Mouse (Mus musculus) forebrain, embryonic 14.5 days (tissue): ENCODE measurements around the gene Loxl4. TPM values are rescaled to one million over a fixed set of nuclear protein-coding genes. Genes with fewer than 3 reads are reported as not detected.

Experiments used
- ATAC-seq: fragments of 200-750 bp; cut with Nextera tagmentation; 2 replicates; pipeline ENCODE4 v1.8.0; 2017; ENCODE audit warnings: mild to moderate bottlenecking, moderate library complexity
- DNase-seq: peaks from one replicate; pipeline ENCODE4 v3.0.0-alpha.2; 2015; ENCODE audit warnings: low spot score
- H3K27ac ChIP-seq: fragments of 300-500 bp; sonication (generic); 2 replicates; pipeline ENCODE4 v1.5.1; 2014; ENCODE audit warnings: low read depth, mild to moderate bottlenecking, control low read depth, low read length, moderate library complexity
- H3K27me3 ChIP-seq: fragments of 300-500 bp; sonication (generic); replicated peaks from 2 replicates; pipeline ENCODE4 v1.6.1; 2014; ENCODE audit warnings: low read length, control low read depth, mixed read lengths; ENCODE audit not compliant: control insufficient read depth, insufficient read depth
- H3K36me3 ChIP-seq: fragments of 300-500 bp; sonication (generic); 2 replicates; pipeline ENCODE4 v1.6.1; 2014; ENCODE audit warnings: low read length, control low read depth; ENCODE audit not compliant: control insufficient read depth, insufficient read depth
- H3K4me1 ChIP-seq: fragments of 300-500 bp; sonication (generic); 2 replicates; pipeline ENCODE4 v1.6.1; 2014; ENCODE audit warnings: antibody characterized with exemption, low read length, control low read depth; ENCODE audit not compliant: control insufficient read depth, insufficient read depth
- H3K4me2 ChIP-seq: fragments of 300-500 bp; sonication (generic); 2 replicates; pipeline ENCODE4 v1.6.1; 2014; ENCODE audit warnings: mild to moderate bottlenecking, control low read depth, low read length
- H3K4me3 ChIP-seq: fragments of 300-500 bp; sonication (generic); 2 replicates; pipeline ENCODE4 v1.5.1; 2014; ENCODE audit warnings: low read depth, low read length, control low read depth
- H3K9ac ChIP-seq: fragments of 300-500 bp; sonication (generic); 2 replicates; pipeline ENCODE4 v1.6.1; 2014; ENCODE audit warnings: mild to moderate bottlenecking, low read length, control low read depth, moderate library complexity
- H3K9me3 ChIP-seq: fragments of 300-500 bp; sonication (generic); replicated peaks from 2 replicates; pipeline ENCODE4 v1.6.1; 2016; ENCODE audit warnings: low read length, control low read depth, mixed read lengths; ENCODE audit not compliant: control insufficient read depth
- WGBS: fragments of 180-500 bp; shearing (Covaris S2); extraction: QIAGEN DNeasy Blood & Tissue Kit; methylation state at CpG from one replicate; pipeline ENCODE4 v1.1.7; 2014; 5-methylcytosine and 5-hydroxymethylcytosine counted together
- polyA plus RNA-seq: library from polyadenylated mRNA; unstranded; fragments of >200 nt; fragmentation: Nextera tagmentation; extraction: Ambion mirVana; gene quantifications from 2 replicates; pipeline ENCODE4 v1.2.1, GENCODE M21; 2014

The Loxl4 gene
- polyA plus RNA-seq, 1 experiment from 2014 or later: 0.13 TPM

DNA sequence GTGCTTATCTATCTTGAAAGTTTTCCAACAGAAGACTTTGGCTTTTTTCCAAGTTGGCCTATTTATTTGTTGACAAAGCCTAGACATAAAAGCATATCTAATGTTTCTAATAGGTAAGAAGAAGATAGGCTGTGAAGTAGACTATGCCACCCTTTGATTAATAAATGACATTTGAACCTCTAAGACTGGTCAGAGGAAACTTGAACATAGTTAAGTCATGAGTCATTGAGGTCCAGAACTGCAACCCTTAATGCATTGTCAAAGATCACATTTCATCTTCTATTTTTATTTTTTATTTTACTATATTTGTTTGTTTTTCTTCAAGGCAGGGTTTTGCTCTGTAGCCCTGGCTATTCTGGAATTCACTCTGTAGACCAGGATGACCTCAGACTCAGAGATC, 45.6 kb downstream of the Loxl4 start:
- Histone ChIP-seq H3K4me1 (no peaks in the 10 kb centered on the region; the same call in 1 of the 2 replicates), H3K27ac (no peak overlapping the region), H3K9me3 (no peaks in the 10 kb centered on the region), H3K36me3 (0 out of 2 replicates have a peak, but pooled peaks cover 3% of the 10 kb centered on the region), H3K9ac (no peak overlapping the region), H3K27me3 (no peaks in the 10 kb centered on the region), H3K4me2 (no peak overlapping the region), H3K4me3 (no peak overlapping the region)
- ATAC-seq (no peak), DNase-seq (no peak)

GRCm38 (mm10) chr19:42566283-42567019, 46.2 kb downstream of the Loxl4 start:
- H3K4me1 ChIP-seq: no peaks in the 10 kb centered on the region; the same call in 1 of the 2 replicates
- H3K9ac ChIP-seq: no peak overlapping the region
- no peaks in the 10 kb centered on the region for H3K27me3 ChIP-seq
- DNase-seq (no peak), ATAC-seq (no peak)
- H3K27ac ChIP-seq: no peak overlapping the region
- 0 out of 2 replicates have a peak, but pooled peaks cover 3% of the 10 kb centered on the region for H3K36me3 ChIP-seq
- no peak overlapping the region for H3K4me2 ChIP-seq
- H3K4me3 ChIP-seq: no peak overlapping the region
- no peaks in the 10 kb centered on the region for H3K9me3 ChIP-seq
- WGBS: 94% methylated on average over 4 of the region's 4 CpGs

DNA sequence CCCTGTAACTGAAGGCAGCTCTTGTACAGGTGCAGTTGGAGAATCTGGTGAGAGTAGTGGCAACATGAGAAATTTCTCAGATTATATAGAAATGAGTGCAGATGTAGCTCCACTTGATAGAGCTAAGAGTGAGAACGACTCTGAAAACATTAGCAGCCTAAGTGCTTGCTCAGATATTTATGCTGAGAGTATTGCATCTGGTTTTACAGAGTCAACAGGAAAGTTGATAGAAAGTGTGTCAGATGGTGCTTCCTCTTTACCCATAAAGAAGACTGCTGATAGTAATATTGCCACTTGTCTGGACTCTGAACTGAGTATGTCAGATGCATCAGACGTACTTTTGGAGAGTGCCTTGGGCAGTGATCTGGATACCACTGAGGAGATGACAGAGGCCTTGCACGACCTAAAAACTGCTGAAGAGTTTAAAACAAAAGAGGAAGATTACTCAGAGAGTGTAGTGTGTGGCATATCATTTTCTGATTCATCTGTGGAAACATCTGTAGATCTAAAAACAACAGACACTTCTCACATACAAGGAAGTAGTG, 48.8 kb downstream of the Loxl4 start:
- Histone ChIP-seq H3K4me1 (no peaks in the 10 kb centered on the region), H3K9me3 (no peaks in the 10 kb centered on the region), H3K27ac (no peak overlapping the region), H3K9ac (no peak overlapping the region), H3K4me3 (no peak overlapping the region), H3K4me2 (no peak overlapping the region), H3K36me3 (0 out of 2 replicates have a peak, but pooled peaks cover 3% of the 10 kb centered on the region), H3K27me3 (no peaks in the 10 kb centered on the region)
- 88% methylated on average over 3 of the region's 3 CpGs for WGBS
- no peak for DNase-seq
- no peak for ATAC-seq

DNA sequence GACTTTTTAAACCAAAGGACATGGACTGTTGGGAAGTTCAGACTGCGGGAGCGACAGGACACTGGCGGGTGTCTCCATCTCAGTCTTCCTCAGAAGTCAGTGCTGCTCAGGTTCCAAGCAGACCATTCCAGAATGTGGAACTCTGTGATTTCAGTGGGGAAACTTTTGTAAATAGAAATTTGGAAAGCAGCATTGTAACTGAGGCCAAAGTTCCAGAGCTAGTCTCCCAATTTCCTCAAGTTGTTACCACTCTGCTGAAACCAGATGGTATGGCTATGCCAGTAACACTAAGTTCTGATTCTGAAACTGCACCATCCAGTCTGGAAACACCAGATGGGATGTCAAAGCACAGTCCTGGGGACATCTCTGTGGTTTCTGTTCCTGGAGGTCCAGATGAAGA, 49.6 kb downstream of the Loxl4 start:
- no peak overlapping the region for H3K9ac ChIP-seq
- DNase-seq: no peak
- H3K27ac ChIP-seq: no peak overlapping the region
- WGBS: 88% methylated on average over 3 of the region's 3 CpGs
- no peaks in the 10 kb centered on the region for H3K4me1 ChIP-seq
- H3K9me3 ChIP-seq: no peaks in the 10 kb centered on the region
- ATAC-seq: no peak
- H3K36me3 ChIP-seq: 0 out of 2 replicates have a peak, but pooled peaks cover 3% of the 10 kb centered on the region
- no peak overlapping the region for H3K4me3 ChIP-seq
- no peaks in the 10 kb centered on the region for H3K27me3 ChIP-seq
- no peak overlapping the region for H3K4me2 ChIP-seq

DNA sequence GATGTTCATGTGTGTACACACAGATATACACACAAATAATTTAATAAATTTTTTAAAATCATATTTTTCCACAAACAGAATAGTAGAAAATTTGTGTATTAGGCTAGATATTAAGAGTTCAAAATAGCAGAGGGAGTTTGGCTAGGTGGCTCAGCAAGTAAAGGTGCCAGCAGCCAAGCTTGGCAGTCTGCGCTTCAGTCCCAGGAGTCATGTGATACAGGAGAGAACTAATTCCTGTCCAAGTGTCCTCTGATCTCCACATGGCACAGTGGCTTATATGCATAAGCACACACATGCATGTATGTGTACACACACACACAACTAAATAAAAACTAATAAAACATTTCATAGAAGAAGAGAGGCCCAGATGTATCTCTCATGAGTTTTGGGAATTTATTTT, 50.6 kb downstream of the Loxl4 start:
- ATAC-seq (no peak), DNase-seq (no peak)
- WGBS: 89% methylated on average over 1 of the region's 1 CpGs
- H3K27me3 ChIP-seq: no peaks in the 10 kb centered on the region
- no peak overlapping the region for H3K27ac ChIP-seq
- no peak overlapping the region for H3K9ac ChIP-seq
- H3K4me1 ChIP-seq: no peaks in the 10 kb centered on the region
- H3K4me2 ChIP-seq: no peak overlapping the region
- no peak overlapping the region for H3K4me3 ChIP-seq
- 0 out of 2 replicates have a peak, but pooled peaks cover 3% of the 10 kb centered on the region for H3K36me3 ChIP-seq
- H3K9me3 ChIP-seq: no peaks in the 10 kb centered on the region

DNA sequence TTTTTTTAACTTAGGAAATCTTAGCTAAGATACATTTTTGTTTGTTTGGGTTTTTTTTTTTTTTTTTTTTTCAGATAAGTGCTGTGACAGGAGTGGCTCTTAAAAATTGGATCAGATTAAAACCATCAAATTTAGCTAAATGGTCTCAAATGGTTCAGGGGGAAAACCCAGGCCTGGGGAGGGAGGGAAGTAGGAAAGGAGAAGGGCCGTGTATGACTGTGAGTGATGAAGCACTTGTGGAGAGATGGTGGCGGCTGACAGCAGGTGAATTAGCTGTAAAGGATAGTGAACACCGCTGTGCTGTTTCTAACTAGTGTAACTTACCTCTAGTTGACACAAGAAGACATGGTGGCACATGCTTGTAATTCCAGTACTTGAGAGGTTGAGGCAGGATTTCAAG, 53.9 kb downstream of the Loxl4 start:
- no peaks in the 10 kb centered on the region for H3K27me3 ChIP-seq
- no peak for ATAC-seq
- 0 out of 2 replicates have a peak, but pooled peaks cover 3% of the 10 kb centered on the region for H3K36me3 ChIP-seq
- 89% methylated on average over 3 of the region's 3 CpGs for WGBS
- no peak overlapping the region for H3K9ac ChIP-seq
- no peak overlapping the region for H3K4me3 ChIP-seq
- no peak for DNase-seq
- H3K4me2 ChIP-seq: no peak overlapping the region
- H3K9me3 ChIP-seq: no peaks in the 10 kb centered on the region
- H3K4me1 ChIP-seq: no peaks in the 10 kb centered on the region
- H3K27ac ChIP-seq: no peak overlapping the region

Other genes starting within 250 kb of the Loxl4 start
- gene Crtac1, start 181.0 kb downstream of the Loxl4 start, polyA plus RNA-seq: 17.3 and 17.6 TPM in 2 replicates
- 15.8 and 16.1 TPM in 2 replicates for gene R3hcc1l, start 94.1 kb downstream of the Loxl4 start, polyA plus RNA-seq
- 1.3 and 1.7 TPM in 2 replicates for gene Pyroxd2, start 140.0 kb upstream of the Loxl4 start, polyA plus RNA-seq
- gene Hps1, start 167.2 kb upstream of the Loxl4 start, polyA plus RNA-seq: 8.1 and 11.0 TPM in 2 replicates